Mouse (Mus musculus) MEL (cell line): ENCODE measurements around the gene 3830406C13Rik. TPM values are rescaled to one million over a fixed set of nuclear protein-coding genes. Genes with fewer than 3 reads are reported as not detected.

Experiments
- DNase-seq: peaks from one replicate; pipeline ENCODE4 v3.0.0; 2011; ENCODE audit warnings: low read depth, low spot score
- H3K27ac ChIP-seq: 2 replicates; pipeline ENCODE4 v1.5.1; 2012; ENCODE audit warnings: low read depth, mild to moderate bottlenecking, control low read depth, low read length, moderate library complexity; ENCODE audit not compliant: control insufficient read depth
- H3K27me3 ChIP-seq, 2 experiments: fragments of 150-350 bp in 1 of 2; sonication (generic) in 1 of 2; 2 replicates each; pipeline ENCODE4 v1.6.1; 2012; ENCODE audit warnings: low read length in 2 of 2, mild to moderate bottlenecking in 2 of 2, improper control_type of control experiment in 1 of 2, moderate library complexity in 1 of 2; ENCODE audit not compliant: insufficient read depth in 2 of 2, control insufficient read depth in 1 of 2
- H3K36me3 ChIP-seq, 2 experiments: 2 replicates each; pipeline ENCODE4 v1.6.1; 2012 to 2014; ENCODE audit warnings: low read length in 2 of 2, improper control_type of control experiment in 1 of 2, inconsistent platforms in 1 of 2, mild to moderate bottlenecking in 1 of 2; ENCODE audit not compliant: insufficient read depth in 2 of 2, control insufficient read depth in 1 of 2
- H3K4me1 ChIP-seq, 2 experiments: fragments of 150-350 bp in 1 of 2; sonication (generic) in 1 of 2; 2 replicates each; pipeline ENCODE4 v1.6.1; 2012; ENCODE audit warnings: low read length in 2 of 2, improper control_type of control experiment in 1 of 2, mild to moderate bottlenecking in 1 of 2; ENCODE audit not compliant: insufficient read depth in 2 of 2, control insufficient read depth in 1 of 2
- H3K4me3 ChIP-seq, 2 experiments: fragments of 150-350 bp in 1 of 2; sonication (generic) in 1 of 2; 2 replicates each; pipeline ENCODE4 v1.5.1; 2012; ENCODE audit warnings: low read depth in 2 of 2, low read length in 2 of 2, mild to moderate bottlenecking in 2 of 2, moderate library complexity in 2 of 2, control low read depth in 1 of 2, improper control_type of control experiment in 1 of 2; ENCODE audit not compliant: control insufficient read depth in 1 of 2, insufficient read depth in 1 of 2
- H3K79me2 ChIP-seq: 2 replicates; pipeline ENCODE4 v1.6.1; 2012; ENCODE audit warnings: mild to moderate bottlenecking, low read length, moderate library complexity; ENCODE audit not compliant: control insufficient read depth, poor library complexity, insufficient read depth
- H3K9ac ChIP-seq: 2 replicates; pipeline ENCODE4 v1.6.1; 2012; ENCODE audit warnings: low read depth, mild to moderate bottlenecking, control low read depth, low read length, moderate library complexity; ENCODE audit not compliant: control insufficient read depth, poor library complexity, severe bottlenecking
- H3K9me3 ChIP-seq: fragments of 150-350 bp; sonication (generic); replicated peaks from 2 replicates; pipeline ENCODE4 v1.6.1; 2012; ENCODE audit warnings: mild to moderate bottlenecking, low read length, improper control_type of control experiment, moderate library complexity; ENCODE audit not compliant: insufficient read depth
- CHD1 ChIP-seq: IDR thresholded peaks from 2 replicates; pipeline ENCODE4 v1.6.1; 2012; ENCODE audit warnings: low read depth, mild to moderate bottlenecking, inconsistent platforms, low read length, improper control_type of control experiment
- CHD2 ChIP-seq: IDR thresholded peaks from 2 replicates; pipeline ENCODE4 v1.6.1; 2011; ENCODE audit warnings: low read length, improper control_type of control experiment
- ELF1 ChIP-seq: IDR thresholded peaks from 2 replicates; pipeline ENCODE4 v1.6.1; 2014; ENCODE audit warnings: low read depth, mild to moderate bottlenecking, inconsistent platforms, low read length, improper control_type of control experiment, moderate library complexity
- GABPA ChIP-seq: IDR thresholded peaks from 2 replicates; pipeline ENCODE4 v1.6.1; 2012; ENCODE audit warnings: low read depth, mild to moderate bottlenecking, inconsistent platforms, low read length, improper control_type of control experiment, moderate library complexity
- MAZ ChIP-seq: IDR thresholded peaks from 2 replicates; pipeline ENCODE4 v1.6.1; 2012; ENCODE audit warnings: low read depth, mild to moderate bottlenecking, inconsistent platforms, low read length, improper control_type of control experiment
- MYC ChIP-seq: IDR thresholded peaks from 2 replicates; pipeline ENCODE4 v1.6.1; 2011; ENCODE audit warnings: low read depth, mild to moderate bottlenecking, low read length, improper control_type of control experiment, moderate library complexity
- NELFE ChIP-seq: IDR thresholded peaks from 2 replicates; pipeline ENCODE4 v1.6.1; 2011; ENCODE audit warnings: low read depth, low read length, improper control_type of control experiment
- RAD21 ChIP-seq: IDR thresholded peaks from 2 replicates; pipeline ENCODE4 v1.6.1; 2011; ENCODE audit warnings: mild to moderate bottlenecking, low read depth, low read length, improper control_type of control experiment
- SMC3 ChIP-seq: IDR thresholded peaks from 2 replicates; pipeline ENCODE4 v1.6.1; 2011; ENCODE audit warnings: low read depth, low read length, improper control_type of control experiment
- TCF12 ChIP-seq: IDR thresholded peaks from 2 replicates; pipeline ENCODE4 v1.6.1; 2014; ENCODE audit warnings: low read depth, mild to moderate bottlenecking, inconsistent platforms, low read length, improper control_type of control experiment, moderate library complexity
- UBTF ChIP-seq: IDR thresholded peaks from 2 replicates; pipeline ENCODE4 v1.6.1; 2012; ENCODE audit warnings: low read depth, mild to moderate bottlenecking, inconsistent platforms, low read length, improper control_type of control experiment, moderate library complexity, borderline replicate concordance; ENCODE audit not compliant: insufficient read depth
- USF1 ChIP-seq: IDR thresholded peaks from 2 replicates; pipeline ENCODE4 v1.6.1; 2014; ENCODE audit warnings: low read depth, mild to moderate bottlenecking, inconsistent platforms, low read length, improper control_type of control experiment, moderate library complexity
- USF2 ChIP-seq, 2 experiments: IDR thresholded peaks; 2 replicates each; pipeline ENCODE4 v1.6.1; 2011 to 2012; ENCODE audit warnings: improper control_type of control experiment in 2 of 2, low read length in 2 of 2, borderline replicate concordance in 1 of 2, inconsistent platforms in 1 of 2, low read depth in 1 of 2, mild to moderate bottlenecking in 1 of 2; ENCODE audit not compliant: insufficient read depth in 1 of 2
- ZC3H11A ChIP-seq: IDR thresholded peaks from 2 replicates; pipeline ENCODE4 v1.6.1; 2012; ENCODE audit warnings: low read depth, mild to moderate bottlenecking, inconsistent platforms, low read length, improper control_type of control experiment
- ZMIZ1 ChIP-seq: IDR thresholded peaks from 2 replicates; pipeline ENCODE4 v1.6.1; 2012; ENCODE audit warnings: low read depth, mild to moderate bottlenecking, inconsistent platforms, low read length, improper control_type of control experiment, moderate library complexity
- polyA plus RNA-seq, 2 experiments: library from polyadenylated mRNA; stranded (reverse) in 1 of 2; unstranded in 1 of 2; fragments of >175 nt in 1 of 2; fragments of >200 nt in 1 of 2; gene quantifications; 2 replicates each; pipeline versions ENCODE4 v1.2.1 to v1.2.4; 2012; ENCODE audit warnings: low replicate concordance in 2 of 2, low read depth in 1 of 2; ENCODE audit not compliant: insufficient read length in 2 of 2, insufficient read depth in 1 of 2, missing spikeins in 1 of 2
- total RNA-seq: library from RNA; depleted of rRNA; stranded (reverse); fragments of 300-350 nt; gene quantifications from 2 replicates; pipeline ENCODE4 v1.2.3, GENCODE M21; 2012

3830406C13Rik gene
- total and polyA plus RNA-seq, 3 experiments = 6.6 to 11.0 TPM; not detected in 1

DNA sequence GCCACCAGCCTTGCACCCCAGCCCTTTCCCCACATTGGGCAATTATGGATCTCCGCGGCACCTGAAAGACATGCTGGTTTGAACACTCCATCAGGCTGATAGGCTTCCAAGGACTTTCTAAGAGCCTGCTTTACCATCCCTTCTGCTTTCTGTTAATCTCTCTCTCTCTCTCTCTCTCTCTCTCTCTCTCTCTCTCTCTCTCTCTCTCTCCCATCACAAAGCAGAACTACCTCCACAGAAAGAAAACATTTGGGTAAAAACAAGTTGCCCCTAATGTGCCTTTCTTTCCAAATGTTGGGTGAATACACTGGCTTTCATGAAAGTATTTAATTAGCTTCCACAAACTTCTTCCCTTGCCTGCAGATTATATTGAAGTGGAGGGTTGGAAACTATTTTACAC is 64.1 kb downstream of the 3830406C13Rik start, which contains the start of gene Fezf2:
Gene Fezf2, minus strand, starts transcription at position 101 of the 400 bp plus-strand sequence.
- Histone ChIP-seq H3K4me1 (no peaks in the 10 kb centered on the region), H3K27me3 (no peaks in the 10 kb centered on the region), H3K36me3 (no peaks in the 10 kb centered on the region), H3K4me3 (no peak within 1 kb of the TSS), H3K79me2 (no peaks in the 10 kb centered on the region), H3K9me3 (no peaks in the 10 kb centered on the region), H3K27ac (no peak within 1 kb of the TSS), H3K9ac (no peak within 1 kb of the TSS)
- TF ChIP-seq SMC3 (no peak), ZC3H11A (no peak), TCF12 (no peak), MAZ (no peak), CHD1 (no peak), RAD21 (no peak), CHD2 (no peak), ZMIZ1 (no peak), MYC (no peak)
- DNase-seq = no peak

- Histone ChIP-seq H3K27ac (no peak overlapping the region), H3K9me3 (no peaks in the 10 kb centered on the region), H3K9ac (no peak overlapping the region), H3K36me3 (no peaks in the 10 kb centered on the region), H3K4me3 (no peak overlapping the region), H3K79me2 (no peaks in the 10 kb centered on the region), H3K4me1 (no peaks in the 10 kb centered on the region), H3K27me3 (no peaks in the 10 kb centered on the region)
- DNase-seq = no peak
- TF ChIP-seq UBTF = no peak
- TF ChIP-seq GABPA = no peak
- TF ChIP-seq USF1 = no peak
- TF ChIP-seq ZC3H11A = no peak
- no peak for TF ChIP-seq NELFE
- TF ChIP-seq USF2 (IDR thresholded peaks at IDR 0.05; ENCODE audit: borderline replicate concordance in 1 of 2, insufficient read depth in 1 of 2, low read depth in 1 of 2, low read length in 2 of 2) = no peak
- TF ChIP-seq ELF1 = no peak
Observed at GRCm38 (mm10) chr14:12349334-12350090, 65.5 kb downstream of the 3830406C13Rik start.
